Mouse (Mus musculus) kidney, embryonic 15.5 days (tissue): Measurements from ENCODE around the gene Exosc1. TPM values are rescaled to one million over a fixed set of nuclear protein-coding genes. Genes with fewer than 3 reads are reported as not detected.
A peak's percentile ranks its signal among the peaks of the same experiment; 100 is the strongest.

Source experiments
- ATAC-seq: fragments of 200-750 bp; cut with Nextera tagmentation; replicated peaks from 2 replicates; pipeline ENCODE4 v1.8.0; 2017; ENCODE audit warnings: moderate TSS enrichment; ENCODE audit not compliant: low FRiP score
- H3K27ac ChIP-seq: fragments of 300-500 bp; sonication (generic); 2 replicates; pipeline ENCODE4 v1.5.1; 2015; ENCODE audit warnings: mild to moderate bottlenecking, inconsistent platforms
- H3K27me3 ChIP-seq: fragments of 300-500 bp; sonication (generic); 2 replicates; pipeline ENCODE4 v1.6.1; 2015; ENCODE audit warnings: inconsistent platforms
- H3K36me3 ChIP-seq: fragments of 300-500 bp; sonication (generic); 2 replicates; pipeline ENCODE4 v1.6.1; 2015; ENCODE audit warnings: inconsistent platforms
- H3K4me1 ChIP-seq: fragments of 300-500 bp; sonication (generic); 2 replicates; pipeline ENCODE4 v1.6.1; 2015; ENCODE audit warnings: inconsistent platforms
- H3K4me2 ChIP-seq: fragments of 300-500 bp; sonication (generic); 2 replicates; pipeline ENCODE4 v1.6.1; 2015; ENCODE audit warnings: moderate library complexity, mild to moderate bottlenecking, inconsistent platforms
- H3K4me3 ChIP-seq: fragments of 300-500 bp; sonication (generic); replicated peaks from 2 replicates; pipeline ENCODE4 v1.5.1; 2015; ENCODE audit warnings: mild to moderate bottlenecking, inconsistent platforms
- H3K9ac ChIP-seq: fragments of 300-500 bp; sonication (generic); 2 replicates; pipeline ENCODE4 v1.6.1; 2015; ENCODE audit warnings: mild to moderate bottlenecking, inconsistent platforms
- H3K9me3 ChIP-seq: fragments of 300-500 bp; sonication (generic); replicated peaks from 2 replicates; pipeline ENCODE4 v1.6.1; 2016; ENCODE audit warnings: inconsistent platforms
- WGBS: fragments of 180-500 bp; shearing (Covaris S2); methylation state at CpG from one replicate; pipeline ENCODE4 v1.1.7; 2015; ENCODE audit warnings: mixed read lengths; 5-methylcytosine and 5-hydroxymethylcytosine counted together
- polyA plus RNA-seq: library from polyadenylated mRNA; unstranded; fragments of >200 nt; fragmentation: Nextera tagmentation; extraction: Ambion mirVana; gene quantifications from 2 replicates; pipeline ENCODE4 v1.2.1, GENCODE M21; 2015

Exosc1 gene
- polyA plus RNA-seq, 1 experiment from 2014 or later, result 85.1 TPM

DNA sequence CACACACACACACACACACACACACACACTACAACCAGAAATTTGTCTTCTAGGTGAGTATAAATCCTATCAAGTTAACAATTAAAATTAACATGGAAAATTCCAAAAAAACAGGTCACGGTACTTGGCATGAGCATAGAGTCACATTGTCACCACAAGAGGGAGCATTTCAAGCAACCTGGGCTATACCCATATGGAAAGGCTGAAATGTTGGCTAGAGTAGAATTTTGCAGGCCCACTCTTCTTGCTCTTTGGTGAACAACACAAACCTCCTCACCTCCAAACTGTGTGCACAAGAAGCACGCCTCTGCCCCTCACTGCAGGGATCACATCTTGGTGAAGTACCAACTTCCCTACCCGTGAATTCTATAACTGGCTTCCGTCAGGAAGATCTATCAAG is 34.4 kb downstream of the Exosc1 start:
- H3K9me3 ChIP-seq, result no peaks in the 10 kb centered on the region
- H3K4me2 ChIP-seq, result no peak overlapping the region
- no peak overlapping the region for H3K27ac ChIP-seq
- no peaks in the 10 kb centered on the region for H3K36me3 ChIP-seq
- 0 out of 2 replicates have a peak, but pooled peaks have one; percentile 44 for ATAC-seq
- no peak overlapping the region for H3K4me3 ChIP-seq
- WGBS, result 49% methylated on average over 4 of the region's 4 CpGs
- peaks cover 16% of the 10 kb centered on the region for H3K4me1 ChIP-seq
- H3K9ac ChIP-seq, result no peak overlapping the region
- H3K27me3 ChIP-seq, result no peaks in the 10 kb centered on the region

DNA sequence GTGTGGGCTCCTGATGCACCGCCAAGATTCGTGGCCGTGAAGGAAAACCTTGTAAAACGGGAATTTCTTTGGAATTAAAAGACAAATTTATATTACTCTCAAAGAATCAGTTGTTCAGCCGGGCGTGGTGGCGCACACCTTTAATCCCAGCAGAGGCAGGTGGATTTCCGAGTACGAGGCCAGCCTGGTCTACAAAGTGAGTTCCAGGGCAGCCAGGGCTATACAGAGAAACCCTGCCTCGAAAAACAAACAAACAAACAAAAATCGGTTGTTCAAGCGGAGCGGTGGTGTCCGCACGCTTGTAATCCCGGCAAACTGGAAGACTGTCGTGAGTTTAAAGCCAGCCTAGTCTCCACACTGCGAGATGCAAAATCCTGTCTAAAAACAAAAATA is 36.9 kb downstream of the Exosc1 start:
- Histone ChIP-seq H3K27ac (no peak overlapping the region), H3K36me3 (peaks cover 9% of the 10 kb centered on the region), H3K9ac (peak overlapping the region; percentile 52), H3K27me3 (no peaks in the 10 kb centered on the region), H3K4me1 (peaks cover 16% of the 10 kb centered on the region), H3K9me3 (no peaks in the 10 kb centered on the region), H3K4me3 (peak overlapping the region; percentile 96), H3K4me2 (peak overlapping the region; percentile 83)
- peak; percentile 23; the same call in 1 of the 2 replicates for ATAC-seq
- 17% methylated on average over 18 of the region's 18 CpGs for WGBS

- Histone ChIP-seq H3K4me2 (peak within 1 kb of the TSS; percentile 83), H3K27ac (0 out of 2 replicates have a peak within 1 kb of the TSS, but pooled peaks have one; percentile 3), H3K36me3 (peaks cover 15% of the 10 kb centered on the region), H3K4me1 (peaks cover 16% of the 10 kb centered on the region), H3K9ac (peak within 1 kb of the TSS; percentile 52), H3K27me3 (no peaks in the 10 kb centered on the region), H3K4me3 (peak within 1 kb of the TSS; percentile 96), H3K9me3 (no peaks in the 10 kb centered on the region)
- 1% methylated on average over 46 of the region's 46 CpGs for WGBS
- ATAC-seq, result peak; percentile 94
Observed at GRCm38 (mm10) chr19:41895460-41896318, 37.5 kb downstream of the Exosc1 start, which contains the start of gene Rrp12. Gene Rrp12, minus strand, starts transcription at chr19:41896173.

DNA sequence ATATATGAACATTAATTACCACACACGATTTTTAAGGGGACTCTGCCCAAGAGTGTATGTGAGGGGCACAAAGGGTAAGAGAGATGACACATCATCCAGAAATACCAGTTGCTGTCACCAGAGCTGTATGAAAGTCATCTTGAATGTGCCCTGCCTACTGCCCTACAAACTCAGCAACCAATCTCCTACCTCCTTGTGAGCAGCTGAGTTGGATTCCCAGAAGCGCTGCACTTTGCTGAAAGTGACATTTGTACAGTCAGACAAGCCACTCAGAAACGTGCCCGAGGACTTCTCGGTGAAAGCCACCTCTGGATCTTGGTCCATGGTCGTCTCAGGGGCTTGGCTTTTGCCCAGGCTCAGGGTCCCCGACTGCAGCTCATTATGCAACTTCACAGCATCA is 38.3 kb downstream of the Exosc1 start:
- H3K27ac ChIP-seq, result no peak overlapping the region
- peaks cover 16% of the 10 kb centered on the region for H3K4me1 ChIP-seq
- H3K4me3 ChIP-seq, result peak overlapping the region; percentile 96
- peak overlapping the region; percentile 52 for H3K9ac ChIP-seq
- H3K36me3 ChIP-seq, result peaks cover 23% of the 10 kb centered on the region
- no peaks in the 10 kb centered on the region for H3K27me3 ChIP-seq
- H3K9me3 ChIP-seq, result no peaks in the 10 kb centered on the region
- no peak for ATAC-seq
- peak overlapping the region; percentile 83 for H3K4me2 ChIP-seq
- 44% methylated on average over 7 of the region's 7 CpGs for WGBS

DNA sequence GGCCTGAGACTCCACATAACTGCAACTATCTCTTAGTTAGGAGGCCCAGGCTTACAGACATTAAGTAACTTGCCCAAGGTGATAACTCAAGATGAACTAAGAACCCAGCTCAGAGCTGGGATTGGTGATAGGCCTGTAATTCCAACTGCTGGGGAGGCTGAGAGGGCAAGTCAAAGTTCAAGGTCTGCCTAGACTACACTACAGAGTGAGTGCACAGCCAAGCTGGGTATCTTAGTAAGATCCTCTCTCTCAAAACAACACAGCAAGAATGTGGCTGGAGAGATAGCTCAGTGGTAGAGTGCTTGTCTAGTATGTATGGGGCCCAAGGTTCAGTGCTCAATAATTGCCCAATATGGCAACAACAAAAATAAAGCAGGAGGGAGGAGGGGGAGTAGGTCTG is 45.0 kb downstream of the Exosc1 start:
- Histone ChIP-seq H3K4me3 (no peak overlapping the region), H3K9ac (no peak overlapping the region), H3K4me2 (no peak overlapping the region), H3K27me3 (no peaks in the 10 kb centered on the region), H3K9me3 (no peaks in the 10 kb centered on the region), H3K4me1 (no peaks in the 10 kb centered on the region), H3K27ac (no peak overlapping the region), H3K36me3 (peaks cover 89% of the 10 kb centered on the region)
- ATAC-seq, result no peak

GRCm38 (mm10) chr19:41883882-41884281 is 49.3 kb downstream of the Exosc1 start:
- Histone ChIP-seq H3K4me3 (no peak overlapping the region), H3K9me3 (no peaks in the 10 kb centered on the region), H3K27ac (no peak overlapping the region), H3K36me3 (peaks cover 94% of the 10 kb centered on the region), H3K4me1 (no peaks in the 10 kb centered on the region), H3K4me2 (no peak overlapping the region), H3K9ac (no peak overlapping the region), H3K27me3 (no peaks in the 10 kb centered on the region)
- no peak for ATAC-seq
- WGBS, result 94% methylated on average over 9 of the region's 9 CpGs

GRCm38 (mm10) chr19:41881842-41882241 is 51.4 kb downstream of the Exosc1 start:
- H3K27me3 ChIP-seq, result no peaks in the 10 kb centered on the region
- H3K4me1 ChIP-seq, result no peaks in the 10 kb centered on the region
- H3K27ac ChIP-seq, result no peak overlapping the region
- ATAC-seq, result no peak
- peaks cover 86% of the 10 kb centered on the region for H3K36me3 ChIP-seq
- H3K4me3 ChIP-seq, result no peak overlapping the region
- WGBS, result 99% methylated on average over 4 of the region's 4 CpGs
- no peak overlapping the region for H3K4me2 ChIP-seq
- H3K9me3 ChIP-seq, result no peaks in the 10 kb centered on the region
- no peak overlapping the region for H3K9ac ChIP-seq

GRCm38 (mm10) chr19:41874356-41874755 is 58.9 kb downstream of the Exosc1 start:
- ATAC-seq, result no peak
- H3K27me3 ChIP-seq, result no peaks in the 10 kb centered on the region
- H3K4me3 ChIP-seq, result no peak overlapping the region
- peaks cover 86% of the 10 kb centered on the region for H3K36me3 ChIP-seq
- H3K4me1 ChIP-seq, result no peaks in the 10 kb centered on the region
- no peak overlapping the region for H3K9ac ChIP-seq
- H3K4me2 ChIP-seq, result no peak overlapping the region
- no peaks in the 10 kb centered on the region for H3K9me3 ChIP-seq
- WGBS, result 95% methylated on average over 14 of the region's 14 CpGs
- no peak overlapping the region for H3K27ac ChIP-seq

Other genes with a start within 250 kb of the Exosc1 start
- gene Slit1, start 189.8 kb downstream of the Exosc1 start, polyA plus RNA-seq, result 6.1 and 6.3 TPM in 2 replicates
- 29.7 and 29.9 TPM in 2 replicates for gene Arhgap19, start 131.4 kb downstream of the Exosc1 start, polyA plus RNA-seq
- 5.6 and 6.3 TPM in 2 replicates for gene Frat1, start 103.5 kb downstream of the Exosc1 start, polyA plus RNA-seq
- gene Frat2, start 85.3 kb downstream of the Exosc1 start, polyA plus RNA-seq, result 4.8 and 5.9 TPM in 2 replicates
- gene Rrp12, start 37.2 kb downstream of the Exosc1 start, polyA plus RNA-seq, result 17.8 and 18.8 TPM in 2 replicates
- 688 and 748 TPM in 2 replicates for gene Pgam1, start 21.5 kb downstream of the Exosc1 start, polyA plus RNA-seq
- gene Zdhhc16, start 57 bp upstream of the Exosc1 start, polyA plus RNA-seq, result 81.6 and 89.6 TPM in 2 replicates
- gene Mms19, start 47.7 kb upstream of the Exosc1 start, polyA plus RNA-seq, result 40.6 and 45.6 TPM in 2 replicates
- gene Ubtd1, start 48.3 kb upstream of the Exosc1 start, polyA plus RNA-seq, result 29.0 and 32.3 TPM in 2 replicates
- gene Ankrd2, start 102.6 kb upstream of the Exosc1 start, polyA plus RNA-seq, result 0.35 TPM in 1 of 2 replicates, not detected in the other
- 19.7 and 21.1 TPM in 2 replicates for gene Hoga1, start 112.2 kb upstream of the Exosc1 start, polyA plus RNA-seq
- gene 4933411K16Rik, start 118.8 kb upstream of the Exosc1 start, polyA plus RNA-seq, result 0.54 and 0.62 TPM in 2 replicates
- gene Morn4, start 152.9 kb upstream of the Exosc1 start, polyA plus RNA-seq, result 29.6 TPM in 2 replicates
- gene Pi4k2a, start 157.0 kb upstream of the Exosc1 start, polyA plus RNA-seq, result 27.4 and 27.7 TPM in 2 replicates
- gene Avpi1, start 195.6 kb upstream of the Exosc1 start, polyA plus RNA-seq, result 21.5 and 22.6 TPM in 2 replicates
- 9.7 and 9.8 TPM in 2 replicates for gene Marveld1, start 214.0 kb upstream of the Exosc1 start, polyA plus RNA-seq
- 26.5 and 29.4 TPM in 2 replicates for gene Zfyve27, start 230.5 kb upstream of the Exosc1 start, polyA plus RNA-seq